Mouse (Mus musculus) left cerebral cortex, adult 8-10 months (tissue): Measurements from ENCODE around the gene Ctse. TPM values are rescaled to one million over a fixed set of nuclear protein-coding genes. Genes with fewer than 3 reads are reported as not detected.
A peak's percentile ranks its signal among the peaks of the same experiment; 100 is the strongest.
"Not testable (repeated sequence)": the region's sequence is repeated elsewhere in the genome, so short reads cannot be mapped to it uniquely, and the experiment has no call there.

Source experiments
- DNase-seq, 2 experiments: peaks; one replicate each; pipeline ENCODE4 v3.0.0; 2022; ENCODE audit warnings: low spot score in 2 of 2
- total RNA-seq, 4 experiments: library from RNA; stranded (reverse); gene quantifications; 2 replicates each; pipeline ENCODE4 v1.2.4; 2022

The Ctse gene
- 1 to 10 TPM in 2 of 4 experiments, not detected in 2; 3.4 to 5.1 TPM for total RNA-seq

GRCm38 (mm10) chr1:131637791-131638540 is at the start of gene Ctse:
Gene Ctse, plus strand, starts transcription at chr1:131638306.
- DNase-seq, result no peak

GRCm38 (mm10) chr1:131598905-131599304 is 39.2 kb upstream of the Ctse start, which contains the start of gene Avpr1b:
Gene Avpr1b, plus strand, starts transcription at chr1:131599239.
- no peak for DNase-seq

GRCm38 (mm10) chr1:131600314-131600713 is 37.8 kb upstream of the Ctse start:
- no peak for DNase-seq

- DNase-seq, result no peak
These were observed 31.4 kb upstream of the Ctse start for GRCm38 (mm10) chr1:131606719-131607118.

GRCm38 (mm10) chr1:131612556-131613155 is 25.4 kb upstream of the Ctse start:
- DNase-seq, result peak in 1 of 2 experiments; percentile 13

GRCm38 (mm10) chr1:131613361-131614133 is 24.6 kb upstream of the Ctse start:
- DNase-seq, result peak; percentile 30 to 32

GRCm38 (mm10) chr1:131614641-131615040 is 23.5 kb upstream of the Ctse start:
- DNase-seq, result no peak

- no peak for DNase-seq
These were observed 22.0 kb upstream of the Ctse start for GRCm38 (mm10) chr1:131616131-131616530.

- no peak for DNase-seq
These were observed 21.4 kb upstream of the Ctse start for GRCm38 (mm10) chr1:131616546-131617220.

- DNase-seq, result no peak
These were observed 19.5 kb upstream of the Ctse start for GRCm38 (mm10) chr1:131618576-131618975.

GRCm38 (mm10) chr1:131619348-131619747 is 18.8 kb upstream of the Ctse start:
- no peak for DNase-seq

- DNase-seq, result no peak
These were observed 14.5 kb upstream of the Ctse start for GRCm38 (mm10) chr1:131623644-131624043.

GRCm38 (mm10) chr1:131624175-131624835 is 13.8 kb upstream of the Ctse start:
- no peak for DNase-seq

GRCm38 (mm10) chr1:131626200-131626599 is 11.9 kb upstream of the Ctse start:
- DNase-seq, result no peak

GRCm38 (mm10) chr1:131632216-131632615 is 5.9 kb upstream of the Ctse start:
- not testable (repeated sequence) for DNase-seq

- DNase-seq, result no peak
These were observed 3.6 kb upstream of the Ctse start for GRCm38 (mm10) chr1:131634495-131634894.

GRCm38 (mm10) chr1:131638541-131639421 is 675 bp downstream of the Ctse start:
- DNase-seq, result no peak

GRCm38 (mm10) chr1:131640062-131640461 is 2.0 kb downstream of the Ctse start:
- no peak for DNase-seq

- no peak for DNase-seq
These were observed 3.5 kb downstream of the Ctse start for GRCm38 (mm10) chr1:131641565-131641964.

- no peak for DNase-seq
These were observed 4.1 kb downstream of the Ctse start for GRCm38 (mm10) chr1:131642251-131642650.
